Mouse (Mus musculus): ENCODE measurements around the gene Med18.
"Not testable (repeated sequence)": the region's sequence is repeated elsewhere in the genome, so short reads cannot be mapped to it uniquely, and the experiment has no call there.

The Med18 gene

DNA sequence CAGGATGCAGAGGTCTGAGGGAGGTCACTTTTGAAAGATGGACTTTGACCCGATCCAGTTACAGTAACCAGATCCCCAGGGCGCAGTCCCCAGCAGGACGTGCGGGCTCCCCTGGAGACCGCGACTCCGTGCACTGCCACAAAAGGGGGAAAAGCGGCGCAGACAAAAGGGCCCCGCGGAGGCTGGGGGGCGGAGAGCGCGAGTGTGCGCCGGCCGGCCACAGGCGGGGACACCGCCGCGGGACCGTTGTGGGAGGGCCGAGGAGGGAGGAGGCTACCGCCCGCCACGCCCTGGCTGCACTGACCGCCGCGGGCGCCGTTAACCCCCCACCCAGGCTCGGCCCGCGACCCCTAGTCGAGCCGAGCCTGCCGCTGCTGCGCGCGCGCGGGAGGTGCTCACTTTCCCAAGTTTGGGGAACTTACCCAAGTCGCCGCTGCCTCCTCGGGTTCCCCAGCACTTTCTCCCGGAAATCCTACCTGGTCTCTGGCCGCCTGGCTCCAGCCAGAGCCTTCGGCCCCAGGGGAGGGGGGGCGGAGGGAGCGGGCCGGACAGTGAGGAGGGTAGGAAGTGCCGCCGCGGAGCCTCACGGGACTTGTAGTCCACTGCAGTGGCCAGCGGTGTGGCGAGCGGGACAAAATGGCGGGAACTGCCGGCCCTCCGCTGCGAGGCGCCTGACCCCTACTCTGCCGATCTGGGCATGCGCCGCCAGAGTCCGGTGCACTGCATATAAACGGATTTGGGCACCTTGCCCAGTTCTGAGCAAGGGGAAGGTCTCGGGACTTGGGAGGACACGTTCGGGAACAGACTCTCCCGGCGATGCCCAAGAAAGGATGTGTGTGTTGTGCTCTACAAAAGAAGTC, 41.6 kb downstream of the Med18 start, which contains the start of gene Phactr4:
TSS of gene Phactr4 (minus strand) at position 567 of the 860 bp plus-strand sequence.
- peak; percentile 99 for DNase-seq (ENCODE audit: inconsistent ontology term)

- no peak for DNase-seq (ENCODE audit: inconsistent ontology term)
Measured at GRCm38 (mm10) chr4:132421556-132421922, 42.2 kb downstream of the Med18 start.

DNA sequence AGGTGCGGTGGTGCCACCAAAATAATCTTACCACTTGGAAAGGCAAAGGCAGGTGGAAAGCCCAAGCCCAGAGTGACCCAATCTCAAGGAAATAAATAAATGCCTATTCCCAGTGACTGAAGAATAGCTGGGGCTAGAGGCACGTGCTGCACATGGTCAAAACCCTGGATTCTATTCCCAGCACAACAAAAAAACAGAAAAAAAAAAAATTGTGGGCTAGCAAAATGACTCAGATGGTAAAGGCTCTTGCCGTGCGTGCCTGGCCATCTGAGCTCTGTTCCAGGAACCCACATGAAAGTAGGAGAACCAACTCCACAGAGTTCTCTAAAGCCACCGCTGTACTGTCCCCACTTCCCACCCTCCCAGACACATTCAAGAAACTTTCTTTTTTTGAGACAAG, 43.2 kb downstream of the Med18 start:
- peak; percentile 29 for DNase-seq (ENCODE audit: inconsistent ontology term)

DNA sequence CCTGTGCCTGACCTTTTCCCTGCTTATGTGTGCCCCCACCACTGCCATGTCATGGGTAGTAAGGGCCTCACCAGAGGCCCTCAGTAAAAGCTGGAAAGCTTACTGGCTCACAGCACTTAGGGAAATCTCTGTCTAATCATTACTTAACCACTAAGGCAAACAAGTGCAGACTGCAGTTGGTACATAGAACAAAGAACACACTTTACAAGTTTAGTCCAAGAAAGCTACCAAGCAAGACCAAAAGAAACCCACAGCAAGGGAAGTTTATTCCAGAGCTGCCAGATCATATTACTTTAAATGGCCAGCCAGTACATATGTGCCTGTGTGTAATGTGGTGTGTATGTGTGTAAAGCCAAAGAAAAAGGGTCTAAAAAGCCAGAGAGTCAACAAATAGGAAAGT, 47.8 kb downstream of the Med18 start:
- DNase-seq (ENCODE audit: inconsistent ontology term), result no peak

DNA sequence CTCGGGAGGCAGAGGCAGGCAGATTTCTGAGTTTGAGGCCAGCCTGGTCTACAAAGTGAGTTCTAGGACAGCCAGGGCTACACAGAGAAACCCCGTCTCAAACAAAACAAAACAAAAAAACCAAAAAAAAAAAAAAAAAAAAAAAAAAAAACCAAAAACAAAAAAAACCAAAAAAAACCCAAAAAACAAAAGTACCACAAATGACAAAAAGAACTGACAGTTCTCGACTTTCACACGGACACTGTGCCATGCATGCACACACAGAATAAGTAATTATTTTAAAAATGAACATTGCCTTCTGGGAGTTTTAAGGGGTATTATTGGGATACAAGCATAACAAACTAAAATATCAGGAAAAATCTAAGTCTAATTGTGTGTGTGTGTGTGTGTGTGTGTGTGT, 50.5 kb downstream of the Med18 start:
- DNase-seq (ENCODE audit: inconsistent ontology term), result not testable (repeated sequence)

DNA sequence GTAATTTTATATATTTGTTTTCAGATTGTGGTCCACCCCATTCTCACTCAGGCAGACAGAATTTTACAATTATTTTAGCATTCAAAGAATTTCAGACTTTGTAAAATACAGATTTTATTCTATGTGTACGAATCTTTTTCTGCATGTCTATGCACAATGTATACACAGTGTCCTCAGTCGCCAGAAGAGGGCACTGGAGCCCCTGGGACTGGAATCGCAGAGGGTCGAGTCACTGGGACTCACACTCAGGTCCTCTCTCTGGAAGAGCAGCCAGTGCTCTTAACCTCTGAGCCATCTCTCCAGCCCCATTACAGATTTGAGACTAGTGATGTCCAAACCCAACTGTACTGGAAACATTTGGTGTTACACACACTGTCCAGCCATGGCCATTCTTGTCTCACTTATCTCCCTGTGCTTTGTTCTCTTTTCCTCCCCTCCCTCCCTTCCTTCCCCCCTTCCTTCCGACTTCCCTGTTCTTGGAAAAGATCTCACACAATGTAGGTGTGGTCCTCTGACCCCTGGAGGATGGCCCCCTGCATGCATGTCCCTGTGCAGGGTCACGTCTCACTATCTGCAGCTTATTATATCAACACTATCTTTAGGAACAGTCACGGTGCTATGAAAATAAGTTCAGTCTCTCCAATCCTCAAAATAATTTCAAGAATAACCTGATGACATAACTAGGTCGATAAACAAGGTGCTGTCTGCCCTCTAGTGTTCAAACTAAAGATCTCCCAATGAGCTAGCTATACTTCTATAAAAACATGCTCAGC, 52.2 kb downstream of the Med18 start:
- DNase-seq (ENCODE audit: inconsistent ontology term), result peak; percentile 20

DNA sequence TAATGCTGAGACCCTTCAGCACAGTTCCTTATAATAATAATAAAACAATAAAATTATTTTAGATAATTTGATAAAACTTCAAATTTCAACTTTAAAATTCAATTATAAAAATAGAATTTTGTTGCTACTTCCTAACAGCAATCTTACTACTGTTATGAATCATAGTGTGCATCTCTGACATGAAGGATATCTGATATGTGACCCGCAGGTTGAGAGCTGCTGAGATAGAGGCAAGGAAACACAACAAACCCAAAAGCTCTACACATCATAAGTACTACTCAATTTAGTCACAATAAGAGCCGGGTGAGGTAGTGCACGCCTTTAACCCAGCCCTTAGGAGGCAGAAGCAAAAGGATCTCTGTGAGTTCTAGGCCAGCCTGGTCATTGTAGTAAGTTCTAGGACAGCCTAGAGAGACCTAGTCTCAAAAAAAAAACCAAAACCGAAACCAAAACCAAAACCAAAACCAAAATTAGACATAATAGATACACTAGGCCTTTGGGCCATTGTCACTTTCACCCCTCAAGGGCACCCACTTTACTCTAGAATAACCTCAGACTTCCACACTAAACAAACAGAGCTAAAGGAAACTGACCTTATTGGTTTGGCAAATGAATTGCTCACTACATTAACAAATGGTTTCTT, 54.0 kb downstream of the Med18 start:
- DNase-seq (ENCODE audit: inconsistent ontology term), result no peak

Measured in Muller cell, postnatal 12 days (primary cell).